Mouse (Mus musculus) myocyte (in vitro differentiated cells): ENCODE measurements around the gene Itga1.

Experiments used
- MYOD1 ChIP-seq, 3 experiments: IDR thresholded peaks; one replicate each; pipeline ENCODE4 v1.6.1; 2011; ENCODE audit warnings: control low read depth in 2 of 3, low read depth in 2 of 3, mild to moderate bottlenecking in 2 of 3, moderate library complexity in 1 of 3; ENCODE audit not compliant: insufficient read length in 2 of 3, control insufficient read depth in 1 of 3
- POLR2A ChIP-seq: IDR thresholded peaks from one replicate; pipeline ENCODE4 v1.6.1; 2011; ENCODE audit warnings: low read depth, mild to moderate bottlenecking, control low read depth, moderate library complexity; ENCODE audit not compliant: insufficient read length

- no peak for TF ChIP-seq POLR2A
- no peak for TF ChIP-seq MYOD1 (IDR thresholded peaks at IDR 0.05; ENCODE audit: control insufficient read depth in 1 of 3, insufficient read length in 2 of 3, low read depth in 2 of 3)
These were observed 187.2 kb downstream of the Itga1 start for GRCm38 (mm10) chr13:114914559-114914958.
